Mouse (Mus musculus) monocyte, adult 5-6 weeks (primary cell): ENCODE results near the gene Krt33b. TPM values are rescaled to one million over a fixed set of nuclear protein-coding genes. Genes with fewer than 3 reads are reported as not detected.

Source experiments
- ATAC-seq: fragments of 153-309, 156-312 bp; replicated peaks from 2 replicates; pipeline ENCODE4 v1.8.0; 2017; ENCODE audit warnings: mild to moderate bottlenecking; ENCODE audit not compliant: low TSS enrichment, insufficient number of reproducible peaks, severe bottlenecking, poor library complexity, low FRiP score
- total RNA-seq: library from RNA; stranded (forward); fragments of 200-1000, 200-491, 200-594 nt; gene quantifications from 3 replicates; pipeline ENCODE4 v1.2.3, GENCODE M21; 2017

Gene Krt33b
- total RNA-seq, 1 experiment from 2014 or later = not detected

GRCm38 (mm10) chr11:100004846-100005245 lies 24.8 kb downstream of the Krt33b start:
- no peak for ATAC-seq

GRCm38 (mm10) chr11:99999091-99999490 lies 30.6 kb downstream of the Krt33b start:
- ATAC-seq = no peak

GRCm38 (mm10) chr11:99994384-99994661 lies 35.3 kb downstream of the Krt33b start:
- no peak for ATAC-seq

GRCm38 (mm10) chr11:99993620-99994383 lies 35.9 kb downstream of the Krt33b start, which contains the start of gene Krtap17-1:
Krtap17-1 (minus strand) TSS chr11:99993994.
- no peak for ATAC-seq

- ATAC-seq = no peak
Measured at GRCm38 (mm10) chr11:99990571-99990970, 39.1 kb downstream of the Krt33b start.

GRCm38 (mm10) chr11:99989881-99990405 lies 39.7 kb downstream of the Krt33b start:
- ATAC-seq = no peak

GRCm38 (mm10) chr11:99988530-99988929 lies 41.1 kb downstream of the Krt33b start:
- no peak for ATAC-seq

GRCm38 (mm10) chr11:99986180-99986647 lies 43.5 kb downstream of the Krt33b start, which contains the start of gene Krtap16-1:
Krtap16-1 (minus strand) TSS chr11:99986597.
- ATAC-seq = no peak

GRCm38 (mm10) chr11:99985291-99986092 lies 44.2 kb downstream of the Krt33b start:
- ATAC-seq = no peak

- no peak for ATAC-seq
Measured at GRCm38 (mm10) chr11:99983442-99983841, 46.2 kb downstream of the Krt33b start.

GRCm38 (mm10) chr11:99982731-99983130 lies 46.9 kb downstream of the Krt33b start:
- ATAC-seq = no peak

- ATAC-seq = no peak
Measured at GRCm38 (mm10) chr11:99978953-99979352, 50.7 kb downstream of the Krt33b start, which contains the start of gene Krtap29-1. Krtap29-1 (minus strand) TSS chr11:99979053.

Other genes starting within 250 kb of the Krt33b start
- gene Krtap4-8, start 249.2 kb downstream of the Krt33b start, total RNA-seq = not detected in 3 replicates
- not detected in 3 replicates for gene Krtap4-9, start 244.7 kb downstream of the Krt33b start, total RNA-seq
- not detected in 3 replicates for gene Gm11596, start 236.4 kb downstream of the Krt33b start, total RNA-seq
- not detected in 3 replicates for gene Gm11569, start 230.9 kb downstream of the Krt33b start, total RNA-seq
- not detected in 3 replicates for gene Gm11554, start 225.4 kb downstream of the Krt33b start, total RNA-seq
- not detected in 3 replicates for gene Krtap4-13, start 220.0 kb downstream of the Krt33b start, total RNA-seq
- not detected in 3 replicates for gene Gm11564, start 214.2 kb downstream of the Krt33b start, total RNA-seq
- not detected in 3 replicates for gene 2300003K06Rik, start 191.8 kb downstream of the Krt33b start, total RNA-seq
- not detected in 3 replicates for gene Krtap4-16, start 178.3 kb downstream of the Krt33b start, total RNA-seq
- not detected in 3 replicates for gene Gm11568, start 172.0 kb downstream of the Krt33b start, total RNA-seq
- gene Gm11559, start 165.4 kb downstream of the Krt33b start, total RNA-seq = not detected in 3 replicates
- not detected in 3 replicates for gene Krtap9-1, start 156.5 kb downstream of the Krt33b start, total RNA-seq
- gene Gm11567, start 150.7 kb downstream of the Krt33b start, total RNA-seq = not detected in 3 replicates
- not detected in 3 replicates for gene Krtap31-1, start 121.9 kb downstream of the Krt33b start, total RNA-seq
- gene Gm11565, start 115.1 kb downstream of the Krt33b start, total RNA-seq = not detected in 3 replicates
- gene Krtap31-2, start 93.6 kb downstream of the Krt33b start, total RNA-seq = not detected in 3 replicates
- not detected in 3 replicates for gene Krtap9-5, start 81.4 kb downstream of the Krt33b start, total RNA-seq
- gene Krtap29-1, start 50.8 kb downstream of the Krt33b start, total RNA-seq = not detected in 3 replicates
- gene Krtap16-1, start 43.3 kb downstream of the Krt33b start, total RNA-seq = not detected in 3 replicates
- gene Krtap17-1, start 35.9 kb downstream of the Krt33b start, total RNA-seq = not detected in 3 replicates
- gene Krt33a, start 13.7 kb downstream of the Krt33b start, total RNA-seq = not detected in 3 replicates
- not detected in 3 replicates for gene Krt34, start 11.7 kb upstream of the Krt33b start, total RNA-seq
- not detected in 3 replicates for gene Krt31, start 20.7 kb upstream of the Krt33b start, total RNA-seq
- gene Krt32, start 58.4 kb upstream of the Krt33b start, total RNA-seq = not detected in 3 replicates
- gene Krt35, start 66.4 kb upstream of the Krt33b start, total RNA-seq = not detected in 3 replicates
- gene Krt36, start 75.8 kb upstream of the Krt33b start, total RNA-seq = not detected in 3 replicates
- not detected in 3 replicates for gene Krt13, start 91.7 kb upstream of the Krt33b start, total RNA-seq
- gene Krt15, start 106.1 kb upstream of the Krt33b start, total RNA-seq = not detected in 3 replicates
- gene Krt19, start 118.8 kb upstream of the Krt33b start, total RNA-seq = not detected in 3 replicates
- not detected in 3 replicates for gene Krt9, start 163.4 kb upstream of the Krt33b start, total RNA-seq
- not detected in 3 replicates for gene Krt14, start 177.7 kb upstream of the Krt33b start, total RNA-seq
- gene Krt16, start 219.0 kb upstream of the Krt33b start, total RNA-seq = not detected in 3 replicates
- not detected in 3 replicates for gene Krt17, start 231.2 kb upstream of the Krt33b start, total RNA-seq
- not detected in 3 replicates for gene Krt42, start 240.0 kb upstream of the Krt33b start, total RNA-seq